Mouse (Mus musculus) monocyte, adult 2 months (primary cell): Measurements from ENCODE around the gene Gm11627.
"Not testable (repeated sequence)": the region's sequence is repeated elsewhere in the genome, so short reads cannot be mapped to it uniquely, and the experiment has no call there.

Experiments used
- DNase-seq, 2 experiments: peaks; one replicate each; pipeline ENCODE4 v3.0.0; 2022; ENCODE audit warnings: low spot score in 2 of 2, low read depth in 1 of 2

Gm11627 gene

DNA sequence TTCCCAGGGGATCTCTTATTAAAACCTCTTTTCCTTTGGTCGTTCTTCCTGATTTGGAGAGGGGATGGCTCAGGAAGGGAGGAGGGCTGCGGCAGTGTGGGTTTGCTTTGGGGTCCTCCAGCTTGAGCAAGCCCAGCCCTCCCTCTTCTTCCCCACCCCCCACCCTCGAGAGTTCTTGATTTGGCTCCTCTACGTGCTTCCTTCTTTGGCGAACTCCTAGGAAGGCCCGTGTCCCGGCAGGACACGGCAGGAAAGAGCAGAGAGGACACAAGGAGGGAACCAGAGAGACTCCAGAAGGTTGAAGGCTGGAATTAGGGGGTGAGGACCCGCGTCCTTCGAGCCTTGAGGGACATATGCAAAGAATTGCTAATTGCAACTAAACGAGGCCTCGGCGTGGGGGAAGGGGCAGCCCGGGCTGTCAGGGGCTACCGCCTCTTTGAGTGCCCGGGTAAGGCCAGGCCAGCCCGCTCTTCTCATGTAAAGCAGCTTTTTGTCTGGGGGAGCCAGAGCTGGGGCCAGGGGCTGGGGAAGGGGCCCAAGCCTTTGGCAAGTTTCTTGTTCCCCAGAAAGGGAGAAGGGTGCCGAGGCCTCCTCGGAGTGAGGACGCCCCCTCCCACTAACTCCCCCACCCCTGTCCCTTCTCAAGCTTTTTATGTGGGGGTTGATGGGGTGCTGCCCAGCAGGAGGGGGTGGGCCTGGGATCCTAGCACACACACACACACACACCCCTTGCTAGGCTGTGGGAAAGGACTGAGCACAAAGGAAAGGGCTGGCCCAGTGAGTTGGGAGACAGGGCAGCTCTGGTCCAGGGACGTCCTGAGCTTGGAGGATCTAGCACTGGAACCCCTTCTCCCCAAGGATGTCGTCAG lies at the start of gene Gm11627:
TSS of gene Gm11627 (minus strand) at position 297 of the 869 bp plus-strand sequence.
- DNase-seq, result no peak

DNA sequence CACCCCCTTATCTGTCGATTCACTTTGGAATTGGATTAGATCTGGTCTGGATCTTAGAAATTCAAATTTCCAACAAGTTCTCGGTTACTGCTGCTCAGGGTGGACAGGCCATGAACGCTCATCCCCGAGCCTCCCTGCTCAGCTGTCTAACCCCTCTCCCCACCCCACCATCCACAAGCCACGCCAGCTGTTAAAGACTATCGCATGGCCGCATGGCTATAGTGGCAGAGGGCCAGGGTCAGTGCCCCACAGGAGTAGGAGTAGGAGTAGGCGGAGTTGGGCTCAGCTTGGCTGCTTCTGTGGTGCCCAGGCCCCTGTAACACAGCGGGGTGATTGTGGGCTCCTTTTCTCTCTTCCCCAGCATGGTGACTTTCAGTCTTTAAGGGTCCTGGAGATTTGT lies 49.3 kb upstream of the Gm11627 start:
- DNase-seq, result no peak

DNA sequence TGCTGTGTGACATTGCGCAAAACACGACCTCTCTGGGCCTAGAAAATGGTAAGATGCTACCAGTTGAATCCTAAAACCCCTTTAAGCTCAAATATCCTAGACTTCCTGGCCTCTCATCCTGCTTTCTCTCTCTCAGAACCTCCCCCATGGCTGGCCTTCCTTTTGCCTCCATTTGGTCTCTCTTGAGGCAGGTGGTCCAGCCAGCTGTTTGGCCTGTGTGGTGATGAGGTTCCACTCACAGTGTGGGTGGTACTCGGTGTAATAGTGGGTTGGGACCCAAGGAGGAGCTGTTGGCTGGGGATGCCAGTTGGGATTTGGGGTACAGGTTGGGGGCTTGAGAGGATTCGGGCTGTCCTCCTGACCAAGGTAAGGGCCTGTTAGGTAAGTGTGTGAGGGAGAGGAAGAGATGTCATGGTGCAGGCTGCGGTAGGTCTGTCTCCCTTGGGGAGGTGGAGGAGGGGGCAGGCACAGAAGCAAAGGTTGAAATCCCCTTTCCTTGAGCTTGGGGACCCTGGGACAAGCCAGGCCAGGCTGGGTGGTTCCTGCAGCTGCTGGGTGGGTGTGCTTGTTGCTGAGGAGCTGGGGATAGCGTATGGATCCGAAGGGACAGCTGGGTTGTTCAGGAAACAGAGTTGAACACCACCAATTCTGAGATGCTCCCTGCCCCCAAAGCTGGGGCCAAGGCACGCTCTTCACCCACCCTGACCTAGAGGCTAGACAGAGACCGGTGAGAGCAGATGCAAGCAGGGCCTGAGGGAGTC lies 48.1 kb upstream of the Gm11627 start:
- no peak for DNase-seq

DNA sequence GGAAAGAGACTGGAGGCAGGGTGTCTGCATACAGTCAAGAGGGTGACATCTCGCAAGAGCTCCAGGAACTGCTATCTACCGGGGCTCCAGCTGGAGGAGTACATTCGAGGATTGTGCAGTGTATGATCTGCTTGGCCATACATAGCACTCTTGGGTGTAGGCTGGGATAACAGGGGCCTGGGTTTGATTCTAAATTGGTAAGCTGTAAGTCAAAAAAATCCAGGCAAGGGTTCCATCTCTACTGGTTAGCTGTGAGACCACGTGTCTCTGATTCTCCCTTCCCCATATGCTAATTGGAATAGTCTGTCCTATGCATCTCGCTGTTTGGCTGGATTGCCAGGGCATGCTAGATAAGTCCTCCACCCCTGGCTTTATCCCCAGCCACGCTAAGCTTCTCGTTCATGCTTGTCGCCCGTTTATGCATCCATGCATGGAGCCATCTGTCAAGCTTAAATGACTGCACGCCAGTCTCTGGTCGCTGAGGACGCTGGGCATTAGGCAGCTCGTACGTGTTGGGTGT lies 45.7 kb upstream of the Gm11627 start:
- no peak for DNase-seq

DNA sequence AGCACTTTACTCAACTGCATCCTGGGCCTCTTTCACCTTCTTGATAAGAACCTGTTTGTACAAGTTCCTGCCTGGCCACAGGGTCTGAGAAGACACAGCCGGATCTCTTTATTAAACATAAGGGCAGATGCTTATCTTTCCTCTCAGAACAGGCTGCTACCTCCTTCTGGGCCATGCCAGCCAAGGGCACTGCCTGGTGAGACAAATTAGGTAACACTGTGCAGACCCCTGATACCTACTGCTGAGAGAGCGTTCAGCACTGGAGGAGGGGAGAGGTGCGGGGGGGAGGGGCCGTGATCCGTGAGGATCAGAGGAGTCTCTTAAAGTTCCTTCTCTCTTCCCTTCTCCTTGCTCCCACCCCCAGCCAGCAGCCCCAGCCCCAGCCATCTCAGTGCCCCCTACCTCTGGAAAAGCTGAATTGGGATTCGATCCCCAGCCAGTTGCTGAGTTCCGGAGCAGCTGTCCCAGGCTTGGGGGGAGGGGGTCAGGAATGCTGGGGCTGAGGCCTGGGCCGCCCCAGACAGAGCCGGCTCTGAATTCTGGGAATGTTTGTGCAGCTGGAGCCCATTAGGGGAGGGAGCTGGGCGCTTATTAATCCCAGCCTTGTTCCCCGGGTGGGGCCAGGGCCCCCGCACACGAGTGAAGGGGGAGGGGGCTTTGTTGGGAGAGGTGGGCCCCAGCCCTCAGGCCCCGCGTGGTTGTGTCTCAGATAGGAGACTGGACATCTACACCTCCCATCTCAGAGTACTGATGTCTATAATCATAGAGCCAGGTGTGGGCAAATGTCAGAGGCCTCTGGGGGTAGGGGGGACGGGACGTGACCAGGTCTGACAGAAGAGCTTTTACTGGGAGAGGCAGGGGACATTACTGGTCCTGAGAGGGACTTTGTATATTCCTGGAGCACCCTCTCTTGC lies 44.9 kb upstream of the Gm11627 start:
- no peak for DNase-seq

DNA sequence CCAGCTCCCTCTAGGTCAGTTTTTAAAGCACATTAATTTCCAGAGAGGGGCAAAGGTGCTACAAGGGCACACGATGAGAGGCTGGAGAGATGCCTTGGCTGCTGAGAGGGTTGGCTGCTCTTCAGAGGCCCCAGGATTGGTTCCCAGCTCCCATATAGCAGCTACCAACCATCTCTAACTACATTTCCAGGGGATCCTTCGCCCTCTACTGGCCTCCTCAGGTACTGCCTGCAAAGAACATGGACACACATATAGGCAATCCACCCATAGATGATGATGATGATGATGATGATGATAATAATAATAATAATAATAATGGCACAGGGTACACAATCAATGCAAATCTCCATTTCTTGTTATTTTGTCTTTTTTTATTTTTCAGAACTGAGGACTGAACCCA lies 40.2 kb upstream of the Gm11627 start:
- DNase-seq, result no peak

DNA sequence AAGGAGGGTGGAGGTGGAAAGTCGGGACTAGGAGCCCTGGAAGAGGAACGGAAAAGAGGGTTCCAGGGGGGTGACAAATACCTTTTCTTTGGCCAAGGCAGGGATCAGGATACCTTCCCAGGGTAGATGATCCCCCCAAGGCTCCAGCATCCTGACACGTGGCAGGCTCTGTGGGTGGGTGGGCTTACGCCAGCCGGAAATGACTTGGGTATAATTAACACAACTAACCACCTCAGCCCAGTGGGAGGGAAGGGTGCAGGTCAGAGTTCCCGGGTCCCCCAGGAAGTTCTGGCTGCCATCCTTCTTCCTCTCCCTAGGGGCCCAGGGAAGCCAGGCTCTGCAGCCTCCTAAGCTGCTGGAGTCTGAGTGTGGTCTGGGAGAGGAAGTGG lies 32.0 kb upstream of the Gm11627 start:
- no peak for DNase-seq

DNA sequence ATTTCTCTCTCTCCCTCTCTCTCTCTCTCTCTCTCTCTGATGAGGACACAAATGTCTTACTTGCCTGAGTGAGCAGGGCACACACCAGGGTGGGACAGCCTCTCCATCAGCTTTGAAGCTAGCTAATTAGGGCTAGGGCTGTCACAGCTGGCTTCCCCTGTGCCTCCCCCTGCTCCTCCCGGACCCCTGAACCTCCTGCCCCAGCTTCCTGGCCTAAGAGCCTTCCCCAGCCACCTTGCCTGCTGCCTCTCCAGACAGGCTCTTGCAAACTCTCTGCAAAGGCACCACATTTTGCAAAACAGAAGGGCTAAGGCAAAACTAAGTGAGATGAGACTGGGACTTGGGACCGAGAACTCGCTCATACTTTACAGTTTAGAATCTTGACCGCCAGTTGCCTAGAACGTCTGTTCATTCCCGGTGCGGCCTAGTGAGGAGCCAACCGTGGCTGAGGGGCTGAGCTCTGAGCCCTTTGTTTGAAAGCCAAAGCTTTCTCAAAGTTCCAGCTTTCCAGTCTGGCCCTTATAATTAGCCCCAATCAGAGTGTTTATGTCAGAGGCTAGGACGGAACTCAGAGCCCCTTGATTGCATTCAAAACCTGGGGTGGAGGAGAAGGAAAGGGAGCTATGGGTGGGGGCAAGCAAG lies 31.5 kb upstream of the Gm11627 start:
- DNase-seq, result no peak

DNA sequence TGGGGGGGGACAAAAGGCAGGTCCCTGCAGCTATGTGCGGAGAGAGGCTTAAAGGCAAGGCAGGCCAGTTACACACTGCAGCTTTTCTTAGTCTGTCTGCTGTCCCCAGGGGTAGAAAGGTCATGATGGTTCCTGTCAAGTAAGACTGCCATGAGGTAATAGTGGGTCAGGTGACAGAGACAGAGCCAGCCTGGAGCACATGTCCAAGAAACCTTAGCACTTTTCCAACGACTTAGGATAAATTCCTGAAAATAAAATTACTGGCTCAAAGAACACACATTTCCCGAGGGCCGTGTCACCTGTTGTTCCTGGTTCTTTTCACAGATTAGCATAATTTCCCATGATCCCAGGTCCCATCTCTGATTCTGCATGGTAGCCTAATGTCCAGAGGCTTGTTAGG lies 31.0 kb upstream of the Gm11627 start:
- no peak for DNase-seq

DNA sequence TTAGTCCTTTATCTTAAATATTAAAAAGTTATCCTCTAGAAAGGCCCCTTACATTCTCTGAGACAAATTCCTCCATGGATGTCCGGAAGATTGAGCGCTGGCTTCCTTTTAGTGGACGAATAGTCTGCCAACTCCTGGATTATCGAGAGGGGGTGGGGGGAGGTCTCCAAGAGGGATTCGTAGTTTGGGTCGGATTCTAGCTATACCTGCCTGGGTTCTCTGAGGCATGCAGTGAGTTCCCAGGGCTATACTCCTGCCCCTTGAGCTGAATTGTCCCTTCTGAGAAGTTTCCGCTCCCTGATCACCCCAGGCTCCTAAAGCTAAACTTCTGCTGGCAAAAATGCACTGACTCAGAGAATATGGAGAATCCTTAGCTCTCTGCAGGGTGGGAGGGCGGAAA lies 30.2 kb upstream of the Gm11627 start:
- no peak for DNase-seq

DNA sequence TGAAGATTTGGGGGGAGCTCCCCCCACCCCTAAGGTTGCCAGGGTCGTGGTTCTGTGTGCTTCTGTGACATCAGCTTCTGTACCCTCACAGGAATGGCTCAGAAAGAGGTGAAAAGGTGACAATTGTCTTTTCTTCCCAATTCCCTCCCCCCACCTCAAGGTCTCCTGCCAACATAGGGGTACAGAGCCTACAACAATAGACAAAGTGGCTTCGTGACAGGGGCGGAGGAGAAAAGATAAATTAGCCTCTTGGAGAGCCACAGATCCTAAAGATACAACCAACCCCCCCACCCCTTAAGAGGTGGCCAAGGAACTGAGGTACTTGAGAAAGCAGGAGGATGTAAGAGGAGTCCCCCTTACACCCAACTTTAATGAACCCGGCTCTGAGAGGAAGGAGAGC lies 29.4 kb upstream of the Gm11627 start:
- no peak for DNase-seq

DNA sequence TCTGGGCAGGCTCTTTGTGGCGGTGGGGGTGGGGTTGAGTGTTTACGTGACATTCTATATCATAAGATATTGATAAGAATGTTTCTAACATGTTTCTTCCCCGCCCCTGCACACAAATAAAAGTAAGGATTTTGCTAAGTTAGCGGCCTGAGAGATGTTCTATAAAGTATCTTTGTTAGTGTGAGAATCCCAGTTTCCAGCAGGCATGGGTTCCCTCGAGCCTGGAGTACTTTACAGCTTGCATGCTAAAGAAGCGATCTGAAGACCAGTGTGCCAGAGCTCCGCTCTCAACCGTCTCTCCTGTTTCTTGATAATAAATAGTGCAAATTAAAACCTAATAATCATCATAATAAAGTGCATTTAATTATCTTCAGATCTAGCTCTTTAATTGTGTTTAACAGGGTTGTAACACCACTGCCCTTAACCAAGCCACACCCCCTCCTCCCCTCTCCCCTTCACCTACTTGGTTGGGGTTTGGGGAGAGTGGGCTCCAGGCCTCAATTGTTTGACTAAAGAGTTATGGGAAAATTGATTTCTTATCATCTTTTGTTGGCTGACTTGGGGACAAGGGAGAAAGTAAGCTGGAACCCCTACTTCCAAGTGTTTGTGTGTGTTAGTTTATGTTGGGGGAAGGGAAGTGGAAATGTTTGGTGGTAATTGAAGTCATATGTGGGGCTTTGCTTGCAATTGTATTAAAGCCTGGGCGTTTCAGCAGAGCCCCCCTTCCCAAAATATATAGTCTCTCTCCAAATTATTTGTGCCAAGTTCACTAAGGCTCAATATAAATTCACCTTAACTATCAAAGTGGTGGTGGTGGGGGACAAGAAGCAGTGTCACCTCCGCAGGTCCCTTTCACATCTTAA lies 28.7 kb upstream of the Gm11627 start:
- no peak for DNase-seq

DNA sequence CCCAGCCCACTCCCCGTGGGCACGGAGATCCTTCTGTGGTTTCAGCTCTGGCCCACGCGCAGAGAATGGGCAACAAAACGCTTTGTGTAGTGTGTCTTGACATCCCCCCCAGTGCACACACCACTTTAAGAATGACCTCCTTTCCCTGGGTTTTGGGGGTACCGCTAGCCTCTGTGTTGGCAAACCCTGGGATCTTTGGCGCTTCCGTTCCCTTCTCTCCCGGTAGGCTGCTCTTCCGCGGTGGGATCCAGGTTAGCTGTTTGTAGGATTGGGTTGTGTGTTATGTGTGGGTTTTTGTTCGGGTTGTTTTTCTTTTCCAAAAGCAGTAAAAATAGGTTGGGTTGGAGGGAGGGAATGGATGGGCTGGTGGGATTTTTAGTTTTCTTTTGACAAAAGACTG lies 27.9 kb upstream of the Gm11627 start:
- DNase-seq, result not testable (repeated sequence)

DNA sequence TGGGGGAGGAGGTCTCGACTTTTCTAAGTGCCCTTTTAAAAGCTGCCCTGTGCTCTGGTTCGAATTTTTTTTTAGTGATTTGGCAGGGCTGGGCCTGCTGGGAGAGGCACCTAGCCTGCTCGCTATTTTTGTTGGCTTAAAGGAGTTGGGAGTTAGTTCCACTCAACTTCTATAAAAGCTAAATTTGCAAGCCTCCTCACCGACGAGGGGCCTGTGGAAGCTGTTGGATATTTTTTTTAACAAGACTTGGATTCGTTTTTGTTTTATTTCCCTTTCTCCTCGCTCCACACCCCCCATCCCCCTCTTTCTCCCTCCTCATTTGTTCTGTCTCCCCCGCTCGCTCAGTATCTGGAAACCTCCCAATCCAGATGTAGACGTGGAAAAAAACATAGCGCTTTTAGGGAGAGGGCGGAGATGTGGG lies 27.5 kb upstream of the Gm11627 start:
- no peak for DNase-seq

DNA sequence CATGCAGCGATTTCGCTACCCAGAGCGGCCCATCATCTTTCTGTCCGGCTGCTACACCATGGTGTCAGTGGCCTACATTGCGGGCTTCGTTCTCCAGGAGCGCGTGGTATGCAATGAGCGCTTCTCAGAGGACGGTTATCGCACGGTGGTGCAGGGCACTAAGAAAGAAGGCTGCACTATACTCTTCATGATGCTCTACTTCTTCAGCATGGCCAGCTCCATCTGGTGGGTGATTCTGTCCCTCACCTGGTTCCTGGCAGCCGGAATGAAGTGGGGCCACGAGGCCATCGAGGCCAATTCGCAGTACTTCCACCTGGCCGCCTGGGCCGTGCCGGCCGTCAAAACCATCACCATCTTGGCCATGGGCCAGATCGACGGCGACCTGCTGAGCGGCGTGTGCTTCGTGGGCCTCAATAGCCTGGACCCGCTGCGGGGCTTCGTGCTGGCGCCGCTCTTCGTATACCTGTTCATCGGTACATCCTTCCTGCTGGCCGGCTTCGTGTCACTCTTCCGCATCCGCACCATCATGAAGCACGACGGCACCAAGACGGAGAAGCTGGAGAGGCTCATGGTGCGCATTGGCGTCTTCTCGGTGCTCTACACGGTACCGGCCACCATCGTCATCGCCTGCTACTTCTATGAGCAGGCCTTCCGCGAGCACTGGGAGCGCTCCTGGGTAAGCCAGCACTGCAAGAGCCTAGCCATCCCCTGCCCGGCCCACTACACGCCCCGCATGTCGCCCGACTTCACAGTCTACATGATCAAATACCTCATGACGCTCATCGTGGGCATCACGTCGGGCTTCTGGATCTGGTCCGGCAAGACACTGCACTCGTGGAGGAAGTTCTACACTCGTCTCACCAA lies 26.5 kb upstream of the Gm11627 start:
- no peak for DNase-seq

DNA sequence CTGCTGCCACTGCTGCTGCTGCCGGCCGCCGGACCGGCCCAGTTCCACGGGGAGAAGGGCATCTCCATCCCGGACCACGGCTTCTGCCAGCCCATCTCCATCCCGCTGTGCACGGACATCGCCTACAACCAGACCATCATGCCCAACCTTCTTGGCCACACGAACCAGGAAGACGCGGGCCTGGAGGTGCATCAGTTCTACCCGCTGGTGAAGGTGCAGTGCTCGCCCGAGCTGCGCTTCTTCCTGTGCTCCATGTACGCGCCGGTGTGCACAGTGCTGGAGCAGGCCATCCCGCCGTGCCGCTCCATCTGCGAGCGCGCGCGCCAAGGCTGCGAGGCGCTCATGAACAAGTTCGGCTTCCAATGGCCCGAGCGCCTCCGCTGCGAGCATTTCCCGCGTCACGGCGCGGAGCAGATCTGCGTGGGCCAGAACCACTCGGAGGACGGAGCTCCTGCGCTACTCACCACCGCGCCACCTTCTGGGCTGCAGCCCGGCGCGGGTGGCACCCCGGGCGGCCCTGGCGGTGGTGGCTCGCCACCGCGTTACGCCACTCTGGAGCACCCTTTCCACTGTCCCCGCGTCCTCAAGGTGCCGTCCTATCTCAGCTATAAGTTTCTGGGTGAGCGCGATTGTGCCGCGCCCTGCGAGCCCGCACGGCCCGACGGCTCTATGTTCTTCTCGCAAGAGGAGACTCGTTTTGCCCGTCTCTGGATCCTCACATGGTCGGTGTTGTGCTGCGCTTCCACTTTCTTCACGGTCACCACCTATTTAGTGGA lies 25.7 kb upstream of the Gm11627 start:
- DNase-seq, result no peak

DNA sequence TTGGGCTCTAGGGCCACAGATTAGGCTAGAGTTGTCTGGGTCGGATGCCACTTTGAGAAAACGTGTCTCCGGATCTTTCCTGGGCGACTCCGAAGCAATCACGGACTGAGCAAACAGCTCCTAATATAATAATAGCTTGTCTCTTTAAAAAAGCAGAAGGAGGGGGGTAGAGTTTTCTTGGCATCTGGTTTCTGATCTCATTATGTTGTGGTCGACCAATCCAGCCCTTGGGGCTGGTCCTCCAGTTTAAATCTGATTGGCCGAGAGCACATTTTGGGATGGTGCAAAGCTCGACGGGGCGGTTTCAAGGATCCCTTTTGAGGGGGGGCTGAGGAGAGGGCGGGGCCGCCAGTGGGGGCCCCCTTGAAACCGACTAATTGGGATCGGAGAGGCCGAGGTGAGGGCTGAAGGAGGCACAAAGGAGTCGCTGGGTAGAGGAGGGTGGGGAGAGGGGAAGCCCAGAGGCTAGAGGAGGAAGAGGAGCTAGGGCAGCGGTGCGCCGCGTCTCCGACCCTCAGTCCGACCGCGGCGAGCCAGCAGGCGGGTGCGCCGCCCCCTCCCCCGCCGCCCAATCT lies 24.8 kb upstream of the Gm11627 start, which contains the start of gene Fzd2:
TSS of gene Fzd2 (plus strand) at position 387 of the 575 bp plus-strand sequence.
- DNase-seq, result no peak

DNA sequence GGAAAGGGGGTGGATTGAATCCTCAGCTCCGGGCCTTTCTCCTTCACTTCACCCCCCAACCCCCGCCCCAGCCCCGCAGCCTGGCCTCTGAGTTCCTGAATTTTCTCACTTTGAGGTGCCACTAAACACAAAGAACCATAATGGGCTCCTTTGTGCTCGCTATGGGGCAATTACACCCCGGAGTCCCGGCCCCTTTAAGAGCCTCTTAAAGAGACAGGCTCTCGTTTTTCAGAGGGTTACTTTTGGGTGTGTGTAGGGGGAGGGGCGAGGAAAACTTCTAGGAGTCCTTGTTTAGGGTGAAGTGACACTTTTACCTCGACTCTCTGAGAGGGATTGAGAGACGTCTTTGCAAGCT lies 24.2 kb upstream of the Gm11627 start:
- DNase-seq, result no peak
